Mouse (Mus musculus) stomach, postnatal 0 days (tissue): ENCODE results near the gene Pfkp. TPM values are rescaled to one million over a fixed set of nuclear protein-coding genes. Genes with fewer than 3 reads are reported as not detected.

ENCODE experiments used
- ATAC-seq: fragments of 200-750 bp; cut with Nextera tagmentation; 2 replicates; pipeline ENCODE4 v1.8.0; 2017; ENCODE audit not compliant: low FRiP score, low TSS enrichment
- DNase-seq: peaks from one replicate; pipeline ENCODE4 v3.0.0-alpha.2; 2016; ENCODE audit warnings: low spot score
- H3K27ac ChIP-seq: fragments of 300-500 bp; sonication (generic); replicated peaks from 2 replicates; pipeline ENCODE4 v1.5.1; 2014; ENCODE audit warnings: mild to moderate bottlenecking, control low read depth
- H3K27me3 ChIP-seq: fragments of 300-500 bp; sonication (generic); 2 replicates; pipeline ENCODE4 v1.6.1; 2014; ENCODE audit warnings: low read length; ENCODE audit not compliant: control insufficient read depth, insufficient read depth
- H3K36me3 ChIP-seq: fragments of 300-500 bp; sonication (generic); 2 replicates; pipeline ENCODE4 v1.6.1; 2014; ENCODE audit warnings: low read length, mixed read lengths; ENCODE audit not compliant: control insufficient read depth, insufficient read depth
- H3K4me1 ChIP-seq: fragments of 300-500 bp; sonication (generic); replicated peaks from 2 replicates; pipeline ENCODE4 v1.6.1; 2014; ENCODE audit warnings: antibody characterized with exemption; ENCODE audit not compliant: control insufficient read depth, insufficient read depth
- H3K4me2 ChIP-seq: fragments of 300-500 bp; sonication (generic); replicated peaks from 2 replicates; pipeline ENCODE4 v1.6.1; 2014; ENCODE audit warnings: low read depth, mild to moderate bottlenecking, control low read depth, moderate library complexity
- H3K4me3 ChIP-seq: fragments of 300-500 bp; sonication (generic); 2 replicates; pipeline ENCODE4 v1.5.1; 2014; ENCODE audit warnings: low read depth, low read length, control low read depth
- H3K9ac ChIP-seq: fragments of 300-500 bp; sonication (generic); 2 replicates; pipeline ENCODE4 v1.6.1; 2014; ENCODE audit warnings: mild to moderate bottlenecking, low read length, control low read depth, mixed read lengths
- H3K9me3 ChIP-seq: fragments of 300-500 bp; sonication (generic); 2 replicates; pipeline ENCODE4 v1.6.1; 2016; ENCODE audit warnings: low read length; ENCODE audit not compliant: control insufficient read depth
- CTCF ChIP-seq: IDR thresholded peaks from 2 replicates; pipeline ENCODE4 v1.5.1; 2016; ENCODE audit warnings: antibody characterized with exemption, low read depth, mild to moderate bottlenecking, moderate library complexity
- EP300 ChIP-seq: optimal IDR thresholded peaks from 2 replicates; pipeline ENCODE3; 2016; ENCODE audit warnings: antibody characterized with exemption
- WGBS: fragments of 180-500 bp; shearing (Covaris S2); extraction: QIAGEN DNeasy Blood & Tissue Kit; methylation state at CpG from one replicate; pipeline ENCODE4 v1.1.7; 2014; 5-methylcytosine and 5-hydroxymethylcytosine counted together
- polyA plus RNA-seq: library from polyadenylated mRNA; unstranded; fragments of >200 nt; fragmentation: Nextera tagmentation; extraction: Ambion mirVana; gene quantifications from 2 replicates; pipeline ENCODE4 v1.2.1, GENCODE M21; 2015

Pfkp gene
- polyA plus RNA-seq, 1 experiment from 2014 or later: 41.1 TPM

- no peak overlapping the region for H3K9ac ChIP-seq
- H3K27me3 ChIP-seq: no peaks in the 10 kb centered on the region
- H3K4me1 ChIP-seq: no peaks in the 10 kb centered on the region
- H3K36me3 ChIP-seq: no peaks in the 10 kb centered on the region
- no peak overlapping the region for H3K4me2 ChIP-seq
- no peaks in the 10 kb centered on the region for H3K9me3 ChIP-seq
- peak; percentile 20 for DNase-seq
- WGBS: 40% methylated on average over 11 of the region's 11 CpGs
- TF ChIP-seq CTCF (no peak), EP300 (no peak)
- no peak overlapping the region for H3K4me3 ChIP-seq
- no peak overlapping the region for H3K27ac ChIP-seq
- peak; percentile 72 for ATAC-seq
Measured at GRCm38 (mm10) chr13:6635138-6636076, 13.2 kb downstream of the Pfkp start.

DNA sequence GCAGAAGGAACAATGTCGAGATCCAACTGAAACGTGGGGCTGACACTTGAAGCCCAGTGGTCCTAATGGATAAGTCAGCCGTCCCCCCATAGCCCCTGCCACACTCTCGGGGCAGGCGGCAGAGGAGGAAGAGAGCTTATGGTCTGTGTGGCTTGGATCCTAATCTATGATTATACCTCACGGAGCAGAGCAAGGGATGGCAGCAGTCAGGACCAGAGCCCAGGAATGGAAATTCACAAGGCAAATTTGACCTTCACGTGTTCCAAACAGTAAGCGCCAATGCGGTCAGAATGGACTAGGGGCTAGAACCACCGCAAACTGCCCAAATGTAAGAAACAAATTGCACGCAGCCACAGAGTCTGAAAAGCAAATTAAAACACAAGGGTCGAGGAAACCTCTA lies 14.5 kb downstream of the Pfkp start:
- 76% methylated on average over 12 of the region's 12 CpGs for WGBS
- no peak for TF ChIP-seq CTCF
- TF ChIP-seq EP300: no peak
- Histone ChIP-seq H3K27me3 (no peaks in the 10 kb centered on the region), H3K36me3 (no peaks in the 10 kb centered on the region), H3K4me2 (no peak overlapping the region), H3K4me1 (no peaks in the 10 kb centered on the region), H3K9me3 (no peaks in the 10 kb centered on the region), H3K4me3 (no peak overlapping the region), H3K9ac (no peak overlapping the region), H3K27ac (no peak overlapping the region)
- no peak for DNase-seq
- no peak for ATAC-seq

- ATAC-seq (no peak), DNase-seq (no peak)
- H3K36me3 ChIP-seq: no peaks in the 10 kb centered on the region
- no peak overlapping the region for H3K4me3 ChIP-seq
- no peak overlapping the region for H3K27ac ChIP-seq
- WGBS: 39% methylated on average over 7 of the region's 7 CpGs
- no peak overlapping the region for H3K4me2 ChIP-seq
- H3K9ac ChIP-seq: no peak overlapping the region
- no peaks in the 10 kb centered on the region for H3K27me3 ChIP-seq
- H3K4me1 ChIP-seq: no peaks in the 10 kb centered on the region
- H3K9me3 ChIP-seq: no peaks in the 10 kb centered on the region
- TF ChIP-seq CTCF (no peak), EP300 (no peak)
Measured at GRCm38 (mm10) chr13:6633524-6633923, 15.1 kb downstream of the Pfkp start.

DNA sequence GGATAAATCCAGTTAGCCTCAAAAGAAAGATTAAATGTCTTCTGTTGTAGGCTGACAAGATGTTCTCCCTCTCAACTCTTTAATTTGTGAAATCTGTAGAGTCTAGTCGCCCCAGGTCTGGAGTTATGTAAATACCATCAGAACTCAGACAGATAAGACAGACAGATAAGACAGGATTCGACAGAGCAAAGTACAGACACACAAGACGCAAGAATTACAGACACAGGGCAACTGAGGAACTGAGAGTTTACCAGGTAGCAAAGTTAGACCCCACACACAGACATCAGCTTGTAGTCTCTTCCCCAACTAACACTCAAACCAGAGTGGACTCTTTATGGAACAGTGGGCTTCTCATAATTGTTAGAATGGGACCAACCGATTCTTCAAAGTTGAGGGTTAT lies 15.6 kb downstream of the Pfkp start:
- no peak for TF ChIP-seq EP300
- no peak for TF ChIP-seq CTCF
- no peaks in the 10 kb centered on the region for H3K4me1 ChIP-seq
- H3K4me2 ChIP-seq: no peak overlapping the region
- DNase-seq (no peak), ATAC-seq (no peak)
- WGBS: 51% methylated on average over 4 of the region's 4 CpGs
- H3K27me3 ChIP-seq: no peaks in the 10 kb centered on the region
- no peak overlapping the region for H3K9ac ChIP-seq
- H3K9me3 ChIP-seq: no peaks in the 10 kb centered on the region
- no peak overlapping the region for H3K27ac ChIP-seq
- H3K4me3 ChIP-seq: no peak overlapping the region
- no peaks in the 10 kb centered on the region for H3K36me3 ChIP-seq

DNA sequence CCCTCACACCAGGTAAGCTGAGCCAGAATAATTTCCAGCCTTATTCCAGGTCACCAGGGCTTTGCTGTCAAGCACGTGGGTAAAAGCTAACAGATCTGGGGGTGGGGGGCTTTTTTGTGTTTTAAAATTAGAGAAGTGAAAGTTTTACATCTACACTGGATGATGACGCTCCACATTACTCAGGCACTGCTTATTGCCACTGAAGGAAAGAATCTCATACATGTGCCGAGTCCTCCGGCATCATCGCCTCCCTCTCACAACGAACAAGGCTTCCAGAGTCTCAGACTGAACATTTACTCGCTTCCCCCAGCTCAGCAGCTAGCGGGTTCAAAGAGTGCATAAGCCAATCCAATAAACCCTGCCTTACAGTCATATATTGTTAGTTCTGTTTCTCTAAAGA lies 16.1 kb downstream of the Pfkp start:
- DNase-seq: no peak
- Histone ChIP-seq H3K9me3 (no peaks in the 10 kb centered on the region), H3K36me3 (no peaks in the 10 kb centered on the region), H3K27ac (no peak overlapping the region), H3K4me3 (no peak overlapping the region), H3K9ac (no peak overlapping the region), H3K27me3 (no peaks in the 10 kb centered on the region), H3K4me2 (no peak overlapping the region), H3K4me1 (no peaks in the 10 kb centered on the region)
- ATAC-seq: no peak
- WGBS: 57% methylated on average over 8 of the region's 8 CpGs
- TF ChIP-seq EP300 (no peak), CTCF (no peak)

GRCm38 (mm10) chr13:6631772-6632510 lies 16.6 kb downstream of the Pfkp start:
- Histone ChIP-seq H3K4me1 (no peaks in the 10 kb centered on the region), H3K27ac (no peak overlapping the region), H3K4me2 (no peak overlapping the region), H3K9ac (no peak overlapping the region), H3K9me3 (no peaks in the 10 kb centered on the region), H3K4me3 (no peak overlapping the region), H3K36me3 (no peaks in the 10 kb centered on the region), H3K27me3 (no peaks in the 10 kb centered on the region)
- ATAC-seq: no peak
- DNase-seq: no peak
- 77% methylated on average over 12 of the region's 12 CpGs for WGBS
- no peak for TF ChIP-seq CTCF
- TF ChIP-seq EP300: no peak
